Mouse (Mus musculus) MEL (cell line): ENCODE results near the gene Srrm2. TPM values are rescaled to one million over a fixed set of nuclear protein-coding genes. Genes with fewer than 3 reads are reported as not detected.

Source experiments
- DNase-seq: peaks from one replicate; pipeline ENCODE4 v3.0.0; 2011; ENCODE audit warnings: low read depth, low spot score
- H3K27ac ChIP-seq: 2 replicates; pipeline ENCODE4 v1.5.1; 2012; ENCODE audit warnings: low read depth, mild to moderate bottlenecking, control low read depth, low read length, moderate library complexity; ENCODE audit not compliant: control insufficient read depth
- H3K27me3 ChIP-seq, 2 experiments: fragments of 150-350 bp in 1 of 2; sonication (generic) in 1 of 2; 2 replicates each; pipeline ENCODE4 v1.6.1; 2012; ENCODE audit warnings: low read length in 2 of 2, mild to moderate bottlenecking in 2 of 2, improper control_type of control experiment in 1 of 2, moderate library complexity in 1 of 2; ENCODE audit not compliant: insufficient read depth in 2 of 2, control insufficient read depth in 1 of 2
- H3K36me3 ChIP-seq, 2 experiments: 2 replicates each; pipeline ENCODE4 v1.6.1; 2012 to 2014; ENCODE audit warnings: low read length in 2 of 2, improper control_type of control experiment in 1 of 2, inconsistent platforms in 1 of 2, mild to moderate bottlenecking in 1 of 2; ENCODE audit not compliant: insufficient read depth in 2 of 2, control insufficient read depth in 1 of 2
- H3K4me1 ChIP-seq, 2 experiments: fragments of 150-350 bp in 1 of 2; sonication (generic) in 1 of 2; 2 replicates each; pipeline ENCODE4 v1.6.1; 2012; ENCODE audit warnings: low read length in 2 of 2, improper control_type of control experiment in 1 of 2, mild to moderate bottlenecking in 1 of 2; ENCODE audit not compliant: insufficient read depth in 2 of 2, control insufficient read depth in 1 of 2
- H3K4me3 ChIP-seq, 2 experiments: fragments of 150-350 bp in 1 of 2; sonication (generic) in 1 of 2; 2 replicates each; pipeline ENCODE4 v1.5.1; 2012; ENCODE audit warnings: low read depth in 2 of 2, low read length in 2 of 2, mild to moderate bottlenecking in 2 of 2, moderate library complexity in 2 of 2, control low read depth in 1 of 2, improper control_type of control experiment in 1 of 2; ENCODE audit not compliant: control insufficient read depth in 1 of 2, insufficient read depth in 1 of 2
- H3K79me2 ChIP-seq: 2 replicates; pipeline ENCODE4 v1.6.1; 2012; ENCODE audit warnings: mild to moderate bottlenecking, low read length, moderate library complexity; ENCODE audit not compliant: control insufficient read depth, poor library complexity, insufficient read depth
- H3K9ac ChIP-seq: 2 replicates; pipeline ENCODE4 v1.6.1; 2012; ENCODE audit warnings: low read depth, mild to moderate bottlenecking, control low read depth, low read length, moderate library complexity; ENCODE audit not compliant: control insufficient read depth, poor library complexity, severe bottlenecking
- H3K9me3 ChIP-seq: fragments of 150-350 bp; sonication (generic); replicated peaks from 2 replicates; pipeline ENCODE4 v1.6.1; 2012; ENCODE audit warnings: mild to moderate bottlenecking, low read length, improper control_type of control experiment, moderate library complexity; ENCODE audit not compliant: insufficient read depth
- BHLHE40 ChIP-seq: IDR thresholded peaks from 2 replicates; pipeline ENCODE4 v1.6.1; 2012; ENCODE audit warnings: low read depth, mild to moderate bottlenecking, inconsistent platforms, low read length, improper control_type of control experiment, borderline replicate concordance
- CHD2 ChIP-seq: IDR thresholded peaks from 2 replicates; pipeline ENCODE4 v1.6.1; 2011; ENCODE audit warnings: low read length, improper control_type of control experiment
- CTCF ChIP-seq, 3 experiments: IDR thresholded peaks in 2 of 3; conservative IDR thresholded peaks in 1 of 3; 2 replicates each; pipeline ENCODE4 v1.5.1; 2011 to 2012; ENCODE audit warnings: low read length in 3 of 3, low read depth in 2 of 3, mild to moderate bottlenecking in 2 of 3, improper control_type of control experiment in 1 of 3, inconsistent platforms in 1 of 3, mixed read lengths in 1 of 3, moderate library complexity in 1 of 3; ENCODE audit not compliant: control insufficient read depth in 1 of 3, insufficient read depth in 1 of 3, poor library complexity in 1 of 3, severe bottlenecking in 1 of 3
- E2F4 ChIP-seq: IDR thresholded peaks from 2 replicates; pipeline ENCODE4 v1.6.1; 2011; ENCODE audit warnings: low read depth, low read length, improper control_type of control experiment, borderline replicate concordance
- ELF1 ChIP-seq: IDR thresholded peaks from 2 replicates; pipeline ENCODE4 v1.6.1; 2014; ENCODE audit warnings: low read depth, mild to moderate bottlenecking, inconsistent platforms, low read length, improper control_type of control experiment, moderate library complexity
- ETS1 ChIP-seq: IDR thresholded peaks from 2 replicates; pipeline ENCODE4 v1.6.1; 2012; ENCODE audit warnings: low read depth, mild to moderate bottlenecking, inconsistent platforms, low read length, improper control_type of control experiment, moderate library complexity
- HCFC1 ChIP-seq: IDR thresholded peaks from 2 replicates; pipeline ENCODE4 v1.6.1; 2012; ENCODE audit warnings: low read depth, mild to moderate bottlenecking, inconsistent platforms, low read length, improper control_type of control experiment, moderate library complexity
- JUND ChIP-seq: IDR thresholded peaks from 2 replicates; pipeline ENCODE4 v1.6.1; 2011; ENCODE audit warnings: low read depth, mild to moderate bottlenecking, improper control_type of control experiment, low read length
- MAFK ChIP-seq: IDR thresholded peaks from 2 replicates; pipeline ENCODE4 v1.6.1; 2011; ENCODE audit warnings: low read depth, mild to moderate bottlenecking, low read length, improper control_type of control experiment, borderline replicate concordance
- MEF2A ChIP-seq: IDR thresholded peaks from 2 replicates; pipeline ENCODE4 v1.6.1; 2014; ENCODE audit warnings: low read depth, mild to moderate bottlenecking, inconsistent platforms, low read length, improper control_type of control experiment; ENCODE audit not compliant: poor library complexity, insufficient replicate concordance, severe bottlenecking; ENCODE audit errors: extremely low read depth
- MXI1 ChIP-seq: IDR thresholded peaks from 2 replicates; pipeline ENCODE4 v1.6.1; 2011; ENCODE audit warnings: mild to moderate bottlenecking, low read depth, low read length, improper control_type of control experiment
- NELFE ChIP-seq: IDR thresholded peaks from 2 replicates; pipeline ENCODE4 v1.6.1; 2011; ENCODE audit warnings: low read depth, low read length, improper control_type of control experiment
- POLR2A ChIP-seq, 2 experiments: IDR thresholded peaks; 2 replicates each; pipeline ENCODE4 v1.6.1; 2011 to 2012; ENCODE audit warnings: low read length in 2 of 2, mild to moderate bottlenecking in 2 of 2, control low read depth in 1 of 2, improper control_type of control experiment in 1 of 2, low read depth in 1 of 2, moderate library complexity in 1 of 2; ENCODE audit not compliant: control insufficient read depth in 1 of 2, insufficient read depth in 1 of 2, poor library complexity in 1 of 2
- POLR2AphosphoS2 ChIP-seq: IDR thresholded peaks from 2 replicates; pipeline ENCODE4 v1.6.1; 2011; ENCODE audit warnings: low read length, improper control_type of control experiment
- RAD21 ChIP-seq: IDR thresholded peaks from 2 replicates; pipeline ENCODE4 v1.6.1; 2011; ENCODE audit warnings: mild to moderate bottlenecking, low read depth, low read length, improper control_type of control experiment
- RCOR1 ChIP-seq: IDR thresholded peaks from 2 replicates; pipeline ENCODE4 v1.6.1; 2012; ENCODE audit warnings: low read depth, mild to moderate bottlenecking, inconsistent platforms, low read length, improper control_type of control experiment
- SIN3A ChIP-seq: IDR thresholded peaks from 2 replicates; pipeline ENCODE4 v1.6.1; 2012; ENCODE audit warnings: low read length, improper control_type of control experiment, inconsistent platforms
- SMC3 ChIP-seq: IDR thresholded peaks from 2 replicates; pipeline ENCODE4 v1.6.1; 2011; ENCODE audit warnings: low read depth, low read length, improper control_type of control experiment
- USF1 ChIP-seq: IDR thresholded peaks from 2 replicates; pipeline ENCODE4 v1.6.1; 2014; ENCODE audit warnings: low read depth, mild to moderate bottlenecking, inconsistent platforms, low read length, improper control_type of control experiment, moderate library complexity
- ZC3H11A ChIP-seq: IDR thresholded peaks from 2 replicates; pipeline ENCODE4 v1.6.1; 2012; ENCODE audit warnings: low read depth, mild to moderate bottlenecking, inconsistent platforms, low read length, improper control_type of control experiment
- ZMIZ1 ChIP-seq: IDR thresholded peaks from 2 replicates; pipeline ENCODE4 v1.6.1; 2012; ENCODE audit warnings: low read depth, mild to moderate bottlenecking, inconsistent platforms, low read length, improper control_type of control experiment, moderate library complexity
- polyA plus RNA-seq, 2 experiments: library from polyadenylated mRNA; stranded (reverse) in 1 of 2; unstranded in 1 of 2; fragments of >175 nt in 1 of 2; fragments of >200 nt in 1 of 2; gene quantifications; 2 replicates each; pipeline versions ENCODE4 v1.2.1 to v1.2.4; 2012; ENCODE audit warnings: low replicate concordance in 2 of 2, low read depth in 1 of 2; ENCODE audit not compliant: insufficient read length in 2 of 2, insufficient read depth in 1 of 2, missing spikeins in 1 of 2
- total RNA-seq: library from RNA; depleted of rRNA; stranded (reverse); fragments of 300-350 nt; gene quantifications from 2 replicates; pipeline ENCODE4 v1.2.3, GENCODE M21; 2012; rRNA removed

Srrm2 gene
- total RNA-seq: 56.2 and 68.9 TPM in 2 replicates
- polyA plus RNA-seq: 100 to 1,000 TPM; 505 to 988 TPM

DNA sequence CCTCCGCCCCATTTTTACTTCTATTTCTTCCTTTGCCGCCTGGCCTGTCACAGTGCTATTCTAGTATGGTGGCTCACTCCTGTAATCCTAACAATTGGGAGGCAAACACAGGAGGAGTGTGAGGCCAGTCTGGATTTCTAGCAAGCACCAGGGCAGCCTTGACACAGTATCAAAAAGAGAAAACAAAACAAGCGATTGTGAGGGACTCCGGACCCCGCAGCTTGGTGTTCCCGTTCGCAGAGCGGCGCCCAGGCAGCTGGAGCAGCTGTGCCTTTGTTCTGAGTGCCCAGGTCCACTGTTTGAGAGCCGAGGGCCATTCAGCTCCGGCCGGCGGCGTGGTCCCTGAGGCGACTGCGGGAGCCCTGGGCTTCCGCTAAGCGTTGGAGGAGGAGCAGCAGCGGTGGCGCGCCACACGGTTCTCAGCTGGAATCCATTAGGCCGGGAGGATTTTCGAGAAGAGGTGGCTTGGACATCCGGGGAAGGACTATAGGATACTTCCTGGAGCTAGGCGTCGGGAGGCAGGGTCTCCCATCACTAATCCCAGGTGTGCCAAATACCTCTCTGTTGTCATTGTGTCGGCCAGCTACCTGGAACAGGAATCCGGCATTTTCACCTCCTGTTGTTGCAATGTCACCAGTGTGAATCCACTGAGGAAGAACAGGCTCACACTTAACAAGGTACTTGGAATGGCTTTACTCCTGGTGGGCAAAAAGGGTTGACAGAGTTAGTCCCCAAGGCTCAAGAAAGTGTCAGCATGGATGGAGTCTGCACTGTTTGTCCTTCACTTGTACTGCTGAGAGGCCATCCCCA, at the start of gene Srrm2:
TSS of gene Srrm2 (plus strand) at position 264 of the 810 bp plus-strand sequence.
- no peak for DNase-seq
- H3K4me1 ChIP-seq: peaks cover 0 to 6% of the 10 kb centered on the region in 2 experiments; a peak in 2 of 4 replicates
- H3K27me3 ChIP-seq: peaks cover 0 to 2% of the 10 kb centered on the region in 2 experiments; a peak in 1 of 4 replicates
- H3K79me2 ChIP-seq: no peaks in the 10 kb centered on the region
- no peak within 1 kb of the TSS for H3K9ac ChIP-seq
- H3K36me3 ChIP-seq: peaks cover 0 to 4% of the 10 kb centered on the region in 2 experiments; a peak in 2 of 4 replicates
- no peak within 1 kb of the TSS for H3K27ac ChIP-seq
- H3K9me3 ChIP-seq: no peaks in the 10 kb centered on the region
- H3K4me3 ChIP-seq: no peak within 1 kb of the TSS
- no peak for TF ChIP-seq ZMIZ1
- no peak for TF ChIP-seq ZC3H11A
- no peak for TF ChIP-seq ETS1
- TF ChIP-seq NELFE: no peak
- no peak for TF ChIP-seq BHLHE40
- no peak for TF ChIP-seq JUND
- no peak for TF ChIP-seq POLR2AphosphoS2
- TF ChIP-seq USF1: no peak
- TF ChIP-seq CHD2: no peak
- TF ChIP-seq CTCF (IDR thresholded peaks at IDR 0.05 in 2 of 3, conservative IDR thresholded peaks at IDR 0.05 in 1 of 3; ENCODE audit: control insufficient read depth in 1 of 3, insufficient read depth in 1 of 3, low read depth in 2 of 3, low read length in 3 of 3, poor library complexity in 1 of 3, severe bottlenecking in 1 of 3): no peak
- no peak for TF ChIP-seq MXI1
- TF ChIP-seq RAD21: no peak
- no peak for TF ChIP-seq MEF2A
- no peak for TF ChIP-seq POLR2A (IDR thresholded peaks at IDR 0.05; ENCODE audit: control insufficient read depth in 1 of 2, insufficient read depth in 1 of 2, low read depth in 1 of 2, low read length in 2 of 2, poor library complexity in 1 of 2)
- no peak for TF ChIP-seq MAFK
- TF ChIP-seq, all 39 proteins: peak for 0

DNA sequence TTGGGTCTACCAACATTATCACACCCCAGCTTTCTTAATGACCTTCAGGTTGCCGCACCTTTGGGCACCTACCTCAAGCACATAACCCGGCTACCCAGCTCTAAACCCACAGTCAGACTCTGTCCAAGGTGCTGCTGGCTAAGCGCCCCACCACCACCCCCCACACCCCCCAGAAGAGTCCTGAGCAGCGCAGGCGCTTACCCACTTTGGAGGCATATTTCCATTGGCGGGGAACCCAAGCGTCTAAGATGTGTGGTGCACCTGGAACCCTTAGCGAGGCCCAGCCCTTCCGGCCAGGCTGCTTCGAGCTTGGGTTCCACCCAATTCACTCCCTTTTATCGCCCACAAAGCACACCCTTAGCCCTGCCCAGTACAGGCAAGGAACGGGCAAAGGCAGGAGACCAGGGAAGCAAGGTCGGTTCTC, 49.7 kb upstream of the Srrm2 start, which contains the start of gene Paqr4:
TSS of gene Paqr4 (minus strand) at position 270 of the 424 bp plus-strand sequence.
- Histone ChIP-seq H3K36me3 (no peaks in the 10 kb centered on the region), H3K79me2 (no peaks in the 10 kb centered on the region; the same call in 1 of the 2 replicates), H3K4me3 (peak within 1 kb of the TSS; percentile 72 to 76), H3K27me3 (no peaks in the 10 kb centered on the region), H3K4me1 (peaks cover 0 to 5% of the 10 kb centered on the region in 2 experiments; a peak in 1 of 4 replicates), H3K9me3 (no peaks in the 10 kb centered on the region), H3K9ac (peak within 1 kb of the TSS; percentile 84), H3K27ac (peak within 1 kb of the TSS; percentile 53)
- no peak for TF ChIP-seq RAD21
- TF ChIP-seq ELF1: no peak
- no peak for TF ChIP-seq E2F4
- TF ChIP-seq SIN3A: peak; percentile 96
- TF ChIP-seq MEF2A: no peak
- TF ChIP-seq RCOR1: 0 out of 2 replicates have a peak, but pooled peaks have one; percentile 18
- no peak for TF ChIP-seq SMC3
- no peak for TF ChIP-seq HCFC1
- peak; percentile 90 for TF ChIP-seq MXI1
- TF ChIP-seq CTCF (IDR thresholded peaks at IDR 0.05 in 2 of 3, conservative IDR thresholded peaks at IDR 0.05 in 1 of 3; ENCODE audit: control insufficient read depth in 1 of 3, insufficient read depth in 1 of 3, low read depth in 2 of 3, low read length in 3 of 3, poor library complexity in 1 of 3, severe bottlenecking in 1 of 3): no peak
- no peak for TF ChIP-seq POLR2A (IDR thresholded peaks at IDR 0.05; ENCODE audit: control insufficient read depth in 1 of 2, insufficient read depth in 1 of 2, low read depth in 1 of 2, low read length in 2 of 2, poor library complexity in 1 of 2)
- DNase-seq: no peak
